Mouse (Mus musculus) erythroblast, adult 5-6 weeks (primary cell): ENCODE results near the gene Letm1. TPM values are rescaled to one million over a fixed set of nuclear protein-coding genes. Genes with fewer than 3 reads are reported as not detected.

Experiments used
- ATAC-seq: replicated peaks from 2 replicates; pipeline ENCODE4 v1.8.0; 2016; ENCODE audit warnings: moderate number of reproducible peaks, mild to moderate bottlenecking, moderate TSS enrichment, inconsistent platforms; ENCODE audit not compliant: poor library complexity, low FRiP score, severe bottlenecking
- total RNA-seq, 2 experiments: library from RNA; stranded (forward) in 1 of 2; stranded (reverse) in 1 of 2; fragments of 150-400 nt in 1 of 2; fragments of 200-764, 138-1000 nt in 1 of 2; gene quantifications; 2 replicates each; pipeline versions ENCODE4 v1.2.3 to v1.2.4; 2015 to 2017; ENCODE audit warnings: low replicate concordance in 2 of 2

Letm1 gene
- total RNA-seq, 2 experiments from 2014 or later: 2.5 to 6.7 TPM

DNA sequence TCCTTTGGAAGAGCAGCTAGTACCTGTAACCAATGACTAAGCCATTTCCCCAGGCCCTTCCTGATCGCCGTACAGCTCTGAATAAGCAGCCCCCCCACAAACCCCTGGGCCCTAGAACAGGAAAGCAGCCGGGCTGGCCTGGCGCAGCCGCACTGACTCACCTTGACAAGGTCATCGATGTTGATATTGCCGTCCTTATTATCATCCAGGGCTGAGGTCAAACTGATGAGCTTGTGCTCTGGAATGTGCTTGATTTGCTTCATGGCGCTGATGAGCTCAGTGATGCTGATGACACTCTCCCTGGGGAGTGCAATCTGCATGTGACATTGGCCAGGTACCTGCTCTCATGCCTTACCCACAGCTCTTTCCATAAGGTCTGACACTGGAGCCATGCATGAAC is 39.1 kb downstream of the Letm1 start:
- ATAC-seq: no peak

DNA sequence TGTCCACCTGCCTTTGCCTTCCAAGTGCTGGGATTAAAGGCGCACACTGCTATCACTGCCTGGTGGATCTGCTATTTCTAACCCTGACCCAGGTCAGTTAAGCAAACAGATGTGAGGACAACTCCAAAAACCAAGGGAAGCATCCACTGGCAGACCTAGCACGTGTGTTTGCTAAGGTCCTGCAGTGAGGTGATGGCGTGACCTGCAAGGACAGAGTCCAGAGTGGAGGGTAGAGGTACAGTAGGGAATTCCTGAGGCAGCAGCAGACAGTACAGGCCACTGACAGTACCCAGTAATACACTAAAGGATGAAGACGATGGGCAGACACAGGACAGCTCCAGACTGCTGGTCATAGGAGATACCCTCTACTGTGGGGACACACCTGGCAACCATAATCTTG is 42.1 kb downstream of the Letm1 start:
- no peak for ATAC-seq

DNA sequence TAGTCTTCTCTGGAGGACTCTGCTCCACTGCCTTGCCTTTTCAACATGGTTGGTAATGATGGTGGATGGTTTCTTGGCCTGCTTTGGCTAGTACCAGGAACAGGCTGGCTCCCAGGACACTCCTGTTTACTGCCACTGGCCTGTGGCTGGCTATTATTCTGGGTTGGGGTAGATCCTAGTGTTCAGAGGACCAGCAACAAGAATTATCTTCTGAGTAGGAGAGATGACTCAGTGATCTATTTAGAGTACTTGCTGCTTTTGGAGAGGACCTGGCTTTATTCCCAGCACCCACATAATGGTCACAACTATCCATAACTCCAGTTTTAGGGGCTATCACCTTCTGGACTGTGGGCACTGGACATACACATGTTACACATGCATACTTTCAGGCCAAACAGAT is 44.3 kb downstream of the Letm1 start:
- no peak for ATAC-seq

DNA sequence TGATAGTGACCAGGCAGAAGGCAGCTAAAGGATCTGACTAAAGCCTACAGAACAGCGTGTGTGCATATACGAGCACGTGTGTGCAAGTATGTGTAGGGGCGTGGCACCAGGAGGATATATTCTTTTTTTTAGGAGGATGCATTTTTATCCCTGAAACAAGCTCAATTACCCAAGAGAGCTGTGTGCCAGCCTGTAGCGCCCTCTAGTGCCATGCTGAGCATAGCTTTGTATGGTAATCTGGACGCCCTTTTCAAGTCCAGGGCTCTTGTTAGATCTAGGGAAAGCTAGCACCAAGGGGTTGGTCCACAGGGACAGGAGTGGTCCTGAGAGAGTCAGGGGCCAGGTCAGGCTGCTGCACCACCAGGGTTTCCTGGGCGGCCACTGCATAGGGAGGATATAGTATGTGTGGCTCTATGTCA is 44.7 kb downstream of the Letm1 start:
- ATAC-seq: no peak

DNA sequence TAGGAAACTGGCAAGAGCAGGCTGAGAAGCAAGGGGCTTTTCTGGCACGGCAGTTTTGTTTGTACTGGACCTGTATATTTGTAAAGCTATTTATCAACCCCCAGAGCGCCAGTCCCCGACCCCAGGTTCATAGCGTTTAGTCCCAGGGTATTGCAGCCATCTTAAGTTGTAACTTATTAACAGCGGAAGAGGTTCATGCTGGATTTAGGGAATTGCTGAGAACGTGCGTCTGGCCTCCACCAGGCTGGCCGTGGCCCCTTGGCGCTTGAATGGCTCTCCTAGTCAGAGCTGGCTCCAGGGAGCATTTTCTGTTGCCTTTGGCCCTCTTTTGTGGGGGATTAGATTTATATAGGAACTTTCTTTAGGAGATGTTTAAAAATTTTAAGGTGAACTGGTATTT is 46.4 kb downstream of the Letm1 start:
- ATAC-seq: no peak

DNA sequence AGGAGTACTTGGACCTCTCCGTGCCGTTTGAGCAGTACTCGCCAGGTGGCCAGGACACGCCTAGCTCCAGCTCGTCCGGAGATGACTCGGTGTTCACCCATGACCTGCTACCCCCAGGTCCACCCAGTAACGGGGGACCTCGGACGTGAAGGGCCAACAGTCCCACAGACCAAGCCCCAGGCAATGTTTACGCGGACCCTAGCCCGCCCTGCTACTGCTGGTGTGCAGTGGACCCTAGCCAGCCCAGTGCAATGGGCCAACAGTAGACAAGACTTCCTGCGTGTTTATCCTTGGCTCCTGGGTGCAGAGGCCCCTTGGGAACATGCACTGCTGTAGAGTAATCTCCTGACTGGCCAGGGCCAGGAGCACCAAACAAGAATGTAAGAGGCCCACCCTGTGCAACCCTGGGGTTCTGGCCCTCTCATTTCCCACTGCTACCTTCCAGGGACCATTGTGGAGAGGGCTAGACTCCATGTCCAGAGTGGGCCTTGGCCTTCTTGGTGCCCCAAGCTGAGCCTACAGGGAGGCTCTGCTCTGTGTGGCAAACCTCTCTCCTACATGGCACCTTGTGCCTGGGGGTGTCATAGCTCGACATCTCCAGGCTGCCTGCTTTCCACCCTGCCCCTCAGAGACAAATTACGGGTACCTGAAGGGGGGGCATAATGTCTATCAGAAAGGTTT is 47.1 kb downstream of the Letm1 start:
- ATAC-seq: no peak

DNA sequence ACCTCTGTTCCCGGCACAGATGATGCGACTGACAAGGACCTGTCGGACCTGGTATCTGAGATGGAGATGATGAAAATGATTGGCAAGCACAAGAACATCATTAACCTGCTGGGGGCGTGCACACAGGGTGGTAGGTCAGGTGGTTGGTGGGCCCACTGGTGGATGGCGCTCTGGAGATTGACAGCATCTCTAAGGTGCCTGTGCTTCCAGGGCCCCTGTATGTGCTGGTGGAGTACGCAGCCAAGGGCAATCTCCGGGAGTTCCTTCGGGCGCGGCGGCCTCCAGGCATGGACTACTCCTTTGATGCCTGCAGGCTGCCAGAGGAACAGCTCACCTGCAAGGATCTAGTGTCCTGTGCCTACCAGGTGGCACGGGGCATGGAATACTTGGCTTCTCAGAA is 48.8 kb downstream of the Letm1 start:
- ATAC-seq: no peak

DNA sequence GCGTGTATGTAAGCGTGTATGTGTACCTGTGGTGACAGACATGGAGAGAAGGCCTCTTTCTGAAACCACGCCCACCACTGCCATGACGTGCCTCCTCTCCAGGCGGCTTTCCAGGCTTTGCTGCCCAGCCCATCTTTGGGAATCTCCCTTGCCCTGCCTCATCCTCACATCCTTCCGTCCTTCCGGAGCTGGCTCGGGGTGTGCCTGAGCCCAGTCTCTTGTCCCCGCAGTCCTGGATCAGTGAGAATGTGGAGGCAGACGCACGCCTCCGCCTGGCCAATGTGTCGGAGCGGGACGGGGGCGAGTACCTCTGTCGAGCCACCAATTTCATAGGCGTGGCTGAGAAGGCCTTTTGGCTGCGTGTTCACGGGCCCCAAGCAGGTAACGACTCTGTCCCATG is 51.6 kb downstream of the Letm1 start:
- no peak for ATAC-seq

DNA sequence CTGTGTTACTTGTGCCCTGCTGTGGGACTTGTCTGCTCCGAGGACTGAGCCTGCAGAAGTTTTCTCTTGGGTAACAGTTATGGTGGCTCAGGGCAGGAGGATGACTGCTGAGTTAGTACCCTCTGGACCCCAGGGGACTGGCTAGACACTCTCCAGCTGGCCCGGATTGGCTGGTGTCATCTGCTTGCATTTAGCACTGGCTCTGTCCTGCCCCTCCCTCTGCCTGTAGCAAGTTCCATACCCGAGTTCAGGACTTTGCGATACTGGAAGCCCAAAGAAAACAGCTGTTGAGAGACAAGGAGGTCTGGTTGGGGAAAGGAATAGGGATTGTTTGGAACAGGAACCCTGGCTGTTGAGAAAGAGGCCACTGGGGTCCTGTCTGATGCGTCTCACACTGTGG is 52.1 kb downstream of the Letm1 start:
- ATAC-seq: no peak

DNA sequence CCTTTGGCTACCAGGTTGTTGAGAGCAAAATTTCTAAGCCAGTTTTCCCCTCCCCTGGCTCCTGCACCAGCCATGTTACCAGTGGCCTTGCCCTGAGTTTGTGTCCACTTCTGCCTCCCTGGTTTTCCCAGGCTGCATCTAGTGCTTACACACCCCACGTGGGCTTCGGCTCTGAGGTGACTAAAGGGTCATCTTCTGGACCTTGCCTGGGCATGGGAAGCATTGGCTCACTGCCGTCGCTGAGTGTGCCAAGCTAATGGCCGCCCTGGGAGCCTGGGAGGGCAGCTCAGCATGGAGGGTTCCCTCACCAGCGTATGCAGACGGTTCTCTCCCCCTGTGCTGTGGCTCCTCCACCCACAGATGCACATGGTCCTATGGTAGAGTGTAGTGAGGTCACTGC is 53.8 kb downstream of the Letm1 start:
- no peak for ATAC-seq

DNA sequence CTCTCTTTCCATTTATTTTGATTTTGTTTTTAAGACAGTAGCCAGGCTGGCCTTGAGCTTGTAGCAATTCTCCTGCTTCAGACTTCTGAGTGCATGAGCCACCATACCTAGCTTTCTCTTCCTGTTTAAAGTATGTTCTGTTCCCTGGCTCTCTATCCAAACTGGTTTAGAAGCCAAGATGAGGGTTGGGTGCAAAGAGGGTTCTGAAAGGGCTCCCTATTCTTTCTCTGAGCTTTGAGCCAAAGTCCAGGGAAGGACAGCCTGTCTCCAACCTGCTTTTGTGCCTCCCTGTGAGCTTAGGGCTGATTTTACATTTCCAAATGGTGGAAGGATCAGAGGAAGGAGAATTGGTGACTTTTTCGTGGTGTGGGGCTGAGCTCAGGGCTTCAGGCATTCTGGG is 55.7 kb downstream of the Letm1 start:
- no peak for ATAC-seq

DNA sequence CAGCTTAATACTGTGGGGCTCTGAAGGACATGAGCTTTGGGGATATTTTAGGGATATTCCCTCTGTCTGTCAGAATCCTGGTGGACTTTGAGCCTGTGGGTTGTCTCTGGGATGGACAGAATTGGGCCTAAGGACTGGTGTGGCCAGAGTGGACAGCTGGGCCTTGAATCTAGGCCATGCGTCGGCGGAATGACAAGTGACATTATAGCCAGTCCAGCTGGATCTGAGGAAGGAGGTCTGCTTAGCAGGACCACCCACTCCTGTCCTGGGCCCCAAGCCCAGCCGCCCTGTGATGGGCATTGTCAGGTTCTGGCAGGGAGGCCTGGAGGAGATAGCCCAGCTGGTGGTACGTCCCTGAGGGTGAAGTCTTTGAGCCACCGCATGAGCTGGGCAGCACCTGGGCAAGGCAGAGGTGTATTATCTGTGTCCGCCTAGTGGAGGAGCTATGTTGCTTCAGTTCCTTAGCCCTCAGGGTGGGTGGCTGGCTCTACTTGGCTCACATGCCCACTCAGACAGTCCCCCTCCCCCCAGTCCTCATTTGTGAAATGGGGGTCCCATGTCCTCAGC is 56.5 kb downstream of the Letm1 start:
- no peak for ATAC-seq

DNA sequence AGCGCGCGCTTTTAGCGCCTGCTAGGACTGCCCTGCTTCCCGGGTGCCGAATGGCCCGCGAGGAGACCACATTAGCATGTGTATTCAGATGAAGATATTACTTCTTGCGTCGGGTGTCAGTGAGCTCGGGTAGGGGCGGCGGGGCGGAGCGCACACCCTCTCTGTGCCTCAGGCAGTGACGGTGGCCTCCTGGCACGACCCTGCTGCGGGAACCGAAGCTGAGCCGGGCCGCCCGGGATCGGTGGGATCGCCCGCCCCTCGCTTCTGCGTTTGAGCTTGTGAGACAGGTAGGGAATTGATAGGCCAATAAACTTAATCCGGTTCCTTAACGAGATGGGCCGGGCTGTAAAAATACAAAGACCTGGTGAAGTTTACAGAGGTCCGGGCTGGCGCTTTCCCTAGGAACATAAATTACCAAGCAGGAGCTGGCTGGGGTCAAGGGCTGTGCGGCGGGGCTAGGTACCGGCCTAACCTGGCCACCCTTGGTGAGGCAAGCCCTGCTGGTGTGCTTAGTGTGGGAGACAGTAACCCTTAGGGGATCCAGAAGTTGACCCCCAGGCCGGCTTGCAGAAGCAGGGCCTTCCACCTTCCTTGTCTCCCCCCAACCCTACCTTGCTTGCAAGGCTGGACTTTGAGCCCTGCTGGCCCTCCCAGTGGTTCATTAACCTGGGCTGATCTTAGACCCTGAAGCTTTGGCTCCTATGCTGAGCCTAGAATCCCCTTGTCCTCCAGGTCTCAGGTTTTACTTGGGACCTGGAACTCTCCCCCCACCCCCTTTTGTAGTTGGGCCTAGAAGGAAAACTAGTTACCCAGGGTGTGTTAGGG is 58.8 kb downstream of the Letm1 start:
- no peak for ATAC-seq

DNA sequence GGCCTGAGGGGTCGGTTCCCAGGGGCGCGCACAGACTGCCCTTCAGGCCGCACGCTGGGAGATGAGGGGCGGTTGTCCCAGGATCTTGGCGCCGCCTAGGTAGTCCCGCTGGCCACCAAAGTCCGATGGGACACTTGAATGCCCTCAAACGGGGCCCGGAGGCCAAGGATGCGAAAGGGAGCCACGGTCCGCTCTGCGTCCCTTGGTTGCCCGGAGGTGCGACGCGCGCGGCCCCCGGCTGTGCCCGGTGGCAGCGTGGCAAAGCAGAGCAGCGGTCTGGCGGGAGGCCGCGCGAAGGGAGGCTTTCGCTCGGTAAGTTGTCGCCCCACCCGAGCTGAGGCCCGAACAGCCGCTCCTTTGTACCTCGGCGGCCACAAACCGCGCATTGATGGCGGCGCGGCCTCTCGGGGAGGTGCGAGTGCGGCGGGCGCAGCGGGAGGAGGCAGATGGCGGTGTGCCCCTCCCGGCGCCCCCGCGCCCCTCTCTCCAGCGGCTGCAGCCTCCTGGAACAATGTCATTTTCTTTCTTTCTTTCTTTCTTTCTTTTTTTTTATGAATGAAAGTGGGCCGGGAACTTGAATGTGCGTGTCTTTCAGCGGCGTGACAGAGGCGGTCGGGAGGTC is 59.5 kb downstream of the Letm1 start:
- ATAC-seq: no peak

DNA sequence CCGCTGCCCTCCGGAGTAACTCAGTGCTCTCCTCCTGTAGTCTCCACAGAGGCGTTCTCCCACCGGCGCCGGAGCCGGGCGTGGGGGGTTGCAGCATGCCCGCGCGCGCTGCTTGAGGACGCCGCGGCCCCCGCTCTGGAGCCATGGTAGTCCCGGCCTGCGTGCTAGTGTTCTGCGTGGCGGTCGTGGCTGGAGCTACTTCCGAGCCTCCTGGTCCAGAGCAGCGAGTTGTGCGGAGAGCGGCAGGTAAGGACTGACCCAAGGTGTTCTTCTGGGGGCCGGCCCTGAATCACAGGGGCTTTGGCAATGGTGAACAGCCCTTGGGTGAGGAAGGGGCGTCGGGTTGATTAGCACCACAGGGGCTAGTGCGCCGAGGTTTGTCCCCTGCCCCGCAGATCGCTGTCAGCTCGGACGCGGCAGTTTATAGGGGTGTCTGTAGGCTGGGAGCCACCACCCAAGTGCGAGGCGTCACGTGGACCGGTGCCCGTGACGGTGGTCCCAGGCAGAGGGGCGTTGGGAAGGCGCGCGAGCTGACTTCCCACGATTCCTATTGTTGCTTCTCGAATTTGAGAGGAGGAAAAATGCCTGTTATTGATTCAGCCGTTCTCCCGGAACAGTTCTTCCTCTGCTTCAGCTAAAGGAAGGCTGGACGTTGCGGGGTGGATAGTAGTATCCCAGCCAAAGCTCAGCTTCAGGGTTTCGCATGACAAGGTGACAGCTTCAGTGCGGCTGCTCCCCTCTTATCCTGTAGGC is 60.2 kb downstream of the Letm1 start:
- no peak for ATAC-seq

DNA sequence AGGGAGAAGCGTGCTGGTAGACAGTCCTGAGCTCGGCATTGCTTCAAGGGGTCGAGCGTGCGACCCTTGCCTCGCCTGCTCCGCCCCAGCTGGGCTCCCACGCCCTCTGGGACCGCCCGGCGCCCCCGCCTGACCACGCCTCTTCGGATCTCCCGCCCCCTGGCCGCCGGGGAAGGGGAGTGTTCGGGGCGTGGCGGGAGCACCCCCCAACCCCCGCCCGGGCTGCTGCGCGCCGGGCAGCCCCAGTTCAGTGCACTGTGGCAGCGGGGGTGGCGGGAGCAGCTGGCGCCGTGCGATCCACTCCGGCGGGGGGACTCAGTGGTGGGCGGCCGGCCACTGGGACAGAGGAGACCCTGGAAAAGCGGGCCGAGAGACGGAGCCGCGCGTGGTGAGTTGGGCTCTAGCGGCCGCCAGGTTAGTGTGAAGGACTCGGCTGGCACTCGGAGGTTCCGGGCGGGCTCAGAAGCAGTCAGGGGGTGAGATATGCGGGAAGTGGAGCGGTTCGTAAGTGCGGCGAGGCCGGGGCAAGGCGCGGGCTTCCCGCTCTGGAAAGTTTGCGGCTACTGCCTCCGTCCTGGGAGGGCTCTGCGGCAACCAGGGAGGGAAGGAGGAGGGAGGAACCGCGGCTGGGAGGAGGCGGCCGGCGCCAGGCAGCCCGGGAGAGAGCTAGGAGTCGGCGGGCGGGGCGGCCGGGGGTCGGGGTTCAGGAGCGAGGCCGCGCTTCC is 60.9 kb downstream of the Letm1 start, which contains the start of gene Fgfr3:
Fgfr3 (plus strand) TSS at position 134 of the 725 bp plus-strand sequence.
- ATAC-seq: no peak

DNA sequence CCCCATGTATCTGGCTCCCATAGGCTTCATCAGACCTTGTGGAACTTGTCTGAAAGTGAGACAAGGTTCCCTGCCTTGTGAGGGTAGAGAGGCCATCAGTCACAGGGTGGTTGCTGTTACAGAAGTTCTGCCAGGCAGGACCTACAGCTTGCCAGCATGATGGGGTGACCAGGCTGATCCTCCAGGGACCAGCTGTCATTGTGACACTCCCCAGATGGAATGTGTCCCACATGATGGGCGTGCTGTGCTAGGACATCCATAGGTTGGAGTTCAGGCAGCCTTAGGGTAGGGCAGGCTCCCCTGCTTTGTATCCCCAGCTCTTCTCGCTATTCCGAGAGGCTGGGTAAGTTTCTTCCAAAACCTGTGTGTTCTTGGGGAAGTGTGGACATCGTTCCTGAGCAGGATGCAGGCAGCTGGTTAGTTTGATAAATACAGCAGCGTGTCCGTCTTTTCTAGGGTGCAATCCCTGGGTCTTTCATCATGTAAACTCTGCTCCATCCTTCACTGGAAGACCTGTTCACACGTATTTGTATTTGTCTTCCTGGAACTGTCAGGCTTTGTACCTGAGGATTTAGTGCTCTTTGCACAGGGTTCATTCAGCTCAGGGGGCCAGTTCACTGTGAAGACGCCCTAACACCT is 61.6 kb downstream of the Letm1 start:
- ATAC-seq: no peak

DNA sequence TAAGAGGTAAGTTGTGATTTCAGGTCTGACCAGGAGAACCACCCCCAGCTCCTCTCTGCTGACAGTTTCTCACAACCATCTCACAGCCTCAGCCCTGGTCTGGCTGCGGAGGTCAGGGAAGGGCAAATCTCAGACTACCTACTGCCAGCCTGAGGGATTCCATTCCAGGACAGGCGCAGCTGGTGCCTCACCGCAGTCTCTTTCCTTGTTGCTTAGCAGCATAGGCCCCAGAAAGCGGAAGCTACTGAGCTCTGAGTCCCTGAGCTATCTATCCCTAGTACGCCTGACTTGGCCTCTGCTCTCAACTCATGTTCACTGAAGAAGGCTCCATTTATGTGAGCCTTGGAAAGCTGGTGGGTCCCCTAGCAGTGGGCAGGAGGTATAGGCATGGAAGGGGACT is 64.2 kb downstream of the Letm1 start:
- ATAC-seq: no peak

DNA sequence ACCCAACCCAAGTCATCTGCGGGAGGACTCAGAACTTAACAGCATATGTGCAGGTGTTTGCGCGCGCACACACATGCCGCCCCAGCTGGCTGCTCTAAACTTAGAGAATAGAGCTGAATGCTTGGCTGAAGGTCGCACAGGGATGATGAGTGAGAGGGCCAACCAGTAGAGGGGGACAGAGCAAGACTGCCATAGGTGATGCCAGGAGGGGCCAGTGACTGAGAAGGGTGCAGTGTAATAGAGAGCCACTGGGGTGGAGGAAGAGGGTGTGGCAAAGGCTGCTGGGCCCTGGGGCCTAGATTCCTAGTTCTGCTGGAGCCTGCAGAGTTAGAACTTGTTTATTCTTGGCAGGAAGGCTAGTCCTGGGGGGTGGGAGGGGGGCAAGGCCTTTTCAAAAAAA is 66.2 kb downstream of the Letm1 start:
- no peak for ATAC-seq
